ENCODE assay signal across 13 mouse cellular contexts in genomic region chr16:4909745-4910144, GRCm38 (mm10). TPM values are rescaled to one million over a fixed set of nuclear protein-coding genes. Genes with fewer than 3 reads are reported as not detected.
DNase-seq lines count a peak whose midpoint lies in the region; ATAC-seq and TF ChIP-seq lines count a peak whose summit lies in the region.
"Had no signal": no experiment of that assay in that cellular context is flagged by ENCODE, and none has a peak within 500 bp of the region (broad histone marks: within the 10 kb centered on the region; RNA-seq: fewer than 3 reads in every experiment).

No protein-coding gene starts in this region.

- TF ChIP-seq CTCF in gastrocnemius, adult 2 months (IDR thresholded peaks at IDR 0.05): peak; percentile 60
- peak; percentile 60 for TF ChIP-seq CTCF in liver, embryonic 14.5 days (IDR thresholded peaks at IDR 0.05; ENCODE audit: low read depth)

- H3K4me2 ChIP-seq in liver, embryonic 14.5 days (ENCODE audit: low read depth): no peak overlapping the region
- H3K4me2 ChIP-seq in liver, embryonic 11.5 days: no peak overlapping the region
- no peak overlapping the region for H3K4me2 ChIP-seq in hindbrain, embryonic 14.5 days (replicated peaks)
- H3K4me2 ChIP-seq: stomach, embryonic 15.5 days had no signal

- H3K9ac ChIP-seq in liver, embryonic 14.5 days (replicated peaks): no peak overlapping the region
- no peak overlapping the region for H3K9ac ChIP-seq in liver, embryonic 11.5 days (ENCODE audit: low read depth, low read length)
- no peak overlapping the region for H3K9ac ChIP-seq in hindbrain, embryonic 14.5 days
- H3K9ac ChIP-seq: stomach, embryonic 15.5 days had no signal

- peaks cover 0 to 16% of the 10 kb centered on the region in 2 experiments; a peak in 2 of 4 replicates for H3K4me1 ChIP-seq in liver, embryonic 14.5 days (replicated peaks; ENCODE audit: control insufficient read depth in 2 of 2, insufficient read depth in 2 of 2, low read length in 1 of 2)
- H3K4me1 ChIP-seq in liver, embryonic 11.5 days (replicated peaks; ENCODE audit: control insufficient read depth, insufficient read depth, low read length): peaks cover 5% of the 10 kb centered on the region
- H3K4me1 ChIP-seq in hindbrain, embryonic 14.5 days (replicated peaks; ENCODE audit: control insufficient read depth, insufficient read depth, low read length): no peaks in the 10 kb centered on the region

- H3K9me3 ChIP-seq in liver, embryonic 14.5 days (ENCODE audit: control insufficient read depth, low read length): no peaks in the 10 kb centered on the region
- no peaks in the 10 kb centered on the region for H3K9me3 ChIP-seq in liver, embryonic 11.5 days (ENCODE audit: control insufficient read depth, low read length)
- no peaks in the 10 kb centered on the region for H3K9me3 ChIP-seq in hindbrain, embryonic 14.5 days (ENCODE audit: control insufficient read depth, low read length)
- H3K9me3 ChIP-seq: forebrain, embryonic 10.5 days; limb, embryonic 10.5 days; stomach, embryonic 15.5 days had no signal

- no peak for TF ChIP-seq EP300 in liver, embryonic 14.5 days (IDR thresholded peaks at IDR 0.05; ENCODE audit: low read depth)

- no peak for ATAC-seq in liver, embryonic 14.5 days (ENCODE audit: insufficient read depth)
- no peak for ATAC-seq in liver, embryonic 11.5 days (replicated peaks; ENCODE audit: low FRiP score)
- ATAC-seq in hindbrain, embryonic 14.5 days (ENCODE audit: low FRiP score): no peak
- ATAC-seq: activated CD4-positive, CD25-positive, alpha-beta regulatory T cell, adult 4 months had no signal

- no peak for DNase-seq in gastrocnemius, adult 2 months
- DNase-seq in gastrocnemius, postnatal 4 days (ENCODE audit: low spot score in 2 of 2): no peak
- no peak for DNase-seq in liver, embryonic 14.5 days (ENCODE audit: low read depth in 3 of 3, low spot score in 3 of 3)
- no peak for DNase-seq in liver, embryonic 11.5 days (ENCODE audit: low spot score)
- DNase-seq in 416B (ENCODE audit: low read depth): peak; percentile 48
- DNase-seq in T-cell, adult 2 months (ENCODE audit: low spot score): peak; percentile 31
- no peak for DNase-seq in right cerebral cortex, postnatal 4 days
- no peak for DNase-seq in hindbrain, embryonic 14.5 days (ENCODE audit: low spot score)
- DNase-seq: gastrocnemius, postnatal 25 days had no signal

- intact Hi-C loops in gastrocnemius, adult 2 months (cut with DNase I): no loop called here

- no peak overlapping the region for H3K27ac ChIP-seq in gastrocnemius, adult 2 months
- no peak overlapping the region for H3K27ac ChIP-seq in liver, embryonic 14.5 days
- no peak overlapping the region for H3K27ac ChIP-seq in liver, embryonic 11.5 days (ENCODE audit: low read depth, low read length)
- no peak overlapping the region for H3K27ac ChIP-seq in hindbrain, embryonic 14.5 days
- H3K27ac ChIP-seq: forebrain, embryonic 10.5 days; limb, embryonic 10.5 days; stomach, embryonic 15.5 days had no signal

- 85% methylated on average over 2 of the region's 2 CpGs for WGBS in liver, embryonic 14.5 days (ENCODE audit: insufficient replicate concordance)
- WGBS in liver, embryonic 11.5 days: 98% methylated on average over 2 of the region's 2 CpGs
- 97% methylated on average over 2 of the region's 2 CpGs for WGBS in hindbrain, embryonic 14.5 days

- H3K36me3 ChIP-seq in liver, embryonic 14.5 days (replicated peaks; ENCODE audit: control insufficient read depth, insufficient read depth, low read depth): no peaks in the 10 kb centered on the region; the same call in 1 of the 2 replicates
- H3K36me3 ChIP-seq in liver, embryonic 11.5 days (ENCODE audit: control insufficient read depth, insufficient read depth, low read length): peaks cover 13% of the 10 kb centered on the region
- H3K36me3 ChIP-seq in hindbrain, embryonic 14.5 days (replicated peaks; ENCODE audit: control insufficient read depth, insufficient read depth): peaks cover 56% of the 10 kb centered on the region

- no peaks in the 10 kb centered on the region for H3K27me3 ChIP-seq in liver, embryonic 14.5 days (ENCODE audit: control insufficient read depth, insufficient read depth, low read length)
- no peaks in the 10 kb centered on the region for H3K27me3 ChIP-seq in liver, embryonic 11.5 days (replicated peaks; ENCODE audit: control insufficient read depth, insufficient read depth, low read length)
- no peaks in the 10 kb centered on the region for H3K27me3 ChIP-seq in hindbrain, embryonic 14.5 days (ENCODE audit: control insufficient read depth, insufficient read depth, low read length)
- H3K27me3 ChIP-seq: stomach, embryonic 15.5 days had no signal

- H3K4me3 ChIP-seq in gastrocnemius, adult 2 months: no peak overlapping the region
- no peak overlapping the region for H3K4me3 ChIP-seq in liver, embryonic 14.5 days (ENCODE audit: insufficient read depth in 1 of 2, low read depth in 2 of 2, low read length in 2 of 2)
- H3K4me3 ChIP-seq in liver, embryonic 11.5 days (ENCODE audit: low read depth, low read length): no peak overlapping the region
- no peak overlapping the region for H3K4me3 ChIP-seq in hindbrain, embryonic 14.5 days (replicated peaks; ENCODE audit: low read length)
- H3K4me3 ChIP-seq: forebrain, embryonic 10.5 days; limb, embryonic 10.5 days; stomach, embryonic 15.5 days had no signal

RNA-seq across cellular contexts. Expression of gene Mgrn1, which starts 23.7 kb away (rescaled TPM):
- total RNA-seq in gastrocnemius, adult 2 months (2021): 10 to 100 TPM; 53.5 to 66.1 TPM
- total RNA-seq in gastrocnemius, postnatal 4 days (2021): 10 to 100 TPM; 87.3 to 91.8 TPM
- 15.7 and 16.3 TPM in 2 replicates for polyA plus RNA-seq in liver, embryonic 14.5 days (2012; rRNA removed)
- 17.6 and 18.0 TPM in 2 replicates for polyA plus RNA-seq in liver, embryonic 14.5 days (2014; fragmentation: Nextera tagmentation; extraction: Ambion mirVana)
- polyA plus RNA-seq in liver, embryonic 11.5 days (2014; fragmentation: Nextera tagmentation; extraction: Ambion mirVana): 50.5 and 52.5 TPM in 2 replicates
- 119 and 122 TPM in 2 replicates for polyA plus RNA-seq in hindbrain, embryonic 14.5 days (2014; fragmentation: Nextera tagmentation; extraction: Ambion mirVana)

RNA-seq across cellular contexts. Expression of gene Nudt16l1, which starts 28.8 kb away (rescaled TPM):
- total RNA-seq in gastrocnemius, adult 2 months (2021): 10 to 100 TPM; 10.5 to 13.7 TPM
- total RNA-seq in gastrocnemius, postnatal 4 days (2021): 10 to 100 TPM; 51.5 to 57.6 TPM
- polyA plus RNA-seq in liver, embryonic 14.5 days (2012; rRNA removed): 28.8 and 33.0 TPM in 2 replicates
- 51.8 and 52.1 TPM in 2 replicates for polyA plus RNA-seq in liver, embryonic 14.5 days (2014; fragmentation: Nextera tagmentation; extraction: Ambion mirVana)
- polyA plus RNA-seq in liver, embryonic 11.5 days (2014; fragmentation: Nextera tagmentation; extraction: Ambion mirVana): 102 and 103 TPM in 2 replicates
- 122 and 133 TPM in 2 replicates for polyA plus RNA-seq in hindbrain, embryonic 14.5 days (2014; fragmentation: Nextera tagmentation; extraction: Ambion mirVana)

RNA-seq across cellular contexts. Expression of gene Ubald1, which starts 29.6 kb away (rescaled TPM):
- total RNA-seq in gastrocnemius, adult 2 months (2021): 10 to 100 TPM; 30.3 to 44.8 TPM
- total RNA-seq in gastrocnemius, postnatal 4 days (2021): 10 to 100 TPM; 32.3 to 32.8 TPM
- 5.4 and 6.7 TPM in 2 replicates for polyA plus RNA-seq in liver, embryonic 14.5 days (2012; rRNA removed)
- 9.0 and 9.5 TPM in 2 replicates for polyA plus RNA-seq in liver, embryonic 14.5 days (2014; fragmentation: Nextera tagmentation; extraction: Ambion mirVana)
- polyA plus RNA-seq in liver, embryonic 11.5 days (2014; fragmentation: Nextera tagmentation; extraction: Ambion mirVana): 26.4 and 29.9 TPM in 2 replicates
- 54.0 and 54.4 TPM in 2 replicates for polyA plus RNA-seq in hindbrain, embryonic 14.5 days (2014; fragmentation: Nextera tagmentation; extraction: Ambion mirVana)

RNA-seq across cellular contexts. Expression of gene Anks3, which starts 54.3 kb away (rescaled TPM):
- 10 to 100 TPM; 12.8 to 16.7 TPM for total RNA-seq in gastrocnemius, adult 2 months (2021)
- total RNA-seq in gastrocnemius, postnatal 4 days (2021): 10 to 100 TPM; 25.9 to 27.9 TPM
- polyA plus RNA-seq in liver, embryonic 14.5 days (2012; rRNA removed): 12.8 and 16.2 TPM in 2 replicates
- 9.9 and 10.2 TPM in 2 replicates for polyA plus RNA-seq in liver, embryonic 14.5 days (2014; fragmentation: Nextera tagmentation; extraction: Ambion mirVana)
- 28.1 and 30.0 TPM in 2 replicates for polyA plus RNA-seq in liver, embryonic 11.5 days (2014; fragmentation: Nextera tagmentation; extraction: Ambion mirVana)
- 55.9 and 58.5 TPM in 2 replicates for polyA plus RNA-seq in hindbrain, embryonic 14.5 days (2014; fragmentation: Nextera tagmentation; extraction: Ambion mirVana)

Comparison
In these comparisons a context has a peak if more than half of its experiments do, and no peak if none do; other contexts are left out.
1. DNase-seq: peak in 416B (single experiment) and T-cell, adult 2 months (single experiment); none in gastrocnemius, adult 2 months (single experiment), gastrocnemius, postnatal 4 days (0 of 2), liver, embryonic 14.5 days (0 of 3), liver, embryonic 11.5 days (single experiment), right cerebral cortex, postnatal 4 days (single experiment) and hindbrain, embryonic 14.5 days (single experiment).